8 mouse cellular contexts compared by ENCODE assay signal in genomic region chr2:132879261-132880044, GRCm38 (mm10). TPM values are rescaled to one million over a fixed set of nuclear protein-coding genes. Genes with fewer than 3 reads are reported as not detected.
A peak's percentile ranks its signal among the peaks of the same experiment; 100 is the strongest.
DNase-seq lines count a peak whose midpoint lies in the region; ATAC-seq lines count a peak whose summit lies in the region.

No protein-coding gene starts in this region.

- H3K27me3 ChIP-seq in forebrain, embryonic 14.5 days (replicated peaks; ENCODE audit: control insufficient read depth, insufficient read depth, low read length): peaks cover 28% of the 10 kb centered on the region
- peaks cover 27% of the 10 kb centered on the region for H3K27me3 ChIP-seq in intestine, embryonic 14.5 days (replicated peaks; ENCODE audit: control insufficient read depth, insufficient read depth, low read length)
- H3K27me3 ChIP-seq in splenic B cell, adult 2 months (ENCODE audit: control insufficient read depth, insufficient read depth, low read length, poor library complexity, severe bottlenecking): no peaks in the 10 kb centered on the region

- peak; percentile 82 for ATAC-seq in forebrain, embryonic 14.5 days
- ATAC-seq in intestine, embryonic 14.5 days (replicated peaks; ENCODE audit: low FRiP score, low TSS enrichment, low read depth): peak; percentile 71

- H3K27ac ChIP-seq in forebrain, embryonic 14.5 days (ENCODE audit: low read depth, low read length): no peak overlapping the region
- no peak overlapping the region for H3K27ac ChIP-seq in intestine, embryonic 14.5 days (ENCODE audit: low read depth)

- H3K9me3 ChIP-seq in forebrain, embryonic 14.5 days (replicated peaks; ENCODE audit: control insufficient read depth, low read length): no peaks in the 10 kb centered on the region
- no peaks in the 10 kb centered on the region for H3K9me3 ChIP-seq in intestine, embryonic 14.5 days (ENCODE audit: control insufficient read depth, low read length)

- WGBS in forebrain, embryonic 14.5 days: under 1% methylated on average over 56 of the region's 58 CpGs
- WGBS in intestine, embryonic 14.5 days: under 1% methylated on average over 58 of the region's 58 CpGs

- peak overlapping the region; percentile 98 for H3K4me2 ChIP-seq in forebrain, embryonic 14.5 days (ENCODE audit: low read length)
- peak overlapping the region; percentile 75 for H3K4me2 ChIP-seq in intestine, embryonic 14.5 days (ENCODE audit: low read length)

- H3K4me1 ChIP-seq in forebrain, embryonic 14.5 days (ENCODE audit: control insufficient read depth, insufficient read depth, low read length): no peaks in the 10 kb centered on the region; the same call in 1 of the 2 replicates
- peaks cover 14% of the 10 kb centered on the region for H3K4me1 ChIP-seq in intestine, embryonic 14.5 days (replicated peaks; ENCODE audit: control insufficient read depth, insufficient read depth, low read length)

- DNase-seq in adrenal gland, adult (ENCODE audit: inconsistent age in 2 of 2, low spot score in 1 of 2): peak; percentile 50 to 80
- DNase-seq in adrenal gland, adult 18-20 months (ENCODE audit: low spot score in 2 of 2): no peak
- peak; percentile 66 to 67 for DNase-seq in right cerebral cortex, postnatal 10 days (ENCODE audit: low spot score in 2 of 2)
- no peak for DNase-seq in right cerebral cortex, adult 18-20 months
- DNase-seq in forebrain, embryonic 14.5 days (ENCODE audit: low spot score): peak; percentile 81
- peak; percentile 84 for DNase-seq in intestine, embryonic 14.5 days (ENCODE audit: low spot score)
- DNase-seq in lung, postnatal 4 days: peak; percentile 18 to 47
- peak; percentile 31 for DNase-seq in splenic B cell, adult 2 months (ENCODE audit: low read depth, low spot score)

- peak overlapping the region; percentile 59 for H3K9ac ChIP-seq in forebrain, embryonic 14.5 days (ENCODE audit: low read length)
- peak overlapping the region; percentile 27 for H3K9ac ChIP-seq in intestine, embryonic 14.5 days (ENCODE audit: low read length)

- H3K4me3 ChIP-seq in forebrain, embryonic 14.5 days (ENCODE audit: low read depth, low read length): peak overlapping the region; percentile 50
- peak overlapping the region; percentile 39 for H3K4me3 ChIP-seq in intestine, embryonic 14.5 days (ENCODE audit: low read depth, low read length)

- H3K36me3 ChIP-seq in forebrain, embryonic 14.5 days (ENCODE audit: control insufficient read depth, insufficient read depth, low read length): no peaks in the 10 kb centered on the region
- no peaks in the 10 kb centered on the region for H3K36me3 ChIP-seq in intestine, embryonic 14.5 days (ENCODE audit: control insufficient read depth, insufficient read depth, low read length)
- no peaks in the 10 kb centered on the region for H3K36me3 ChIP-seq in splenic B cell, adult 2 months (ENCODE audit: control insufficient read depth, insufficient read depth, low read length, poor library complexity, severe bottlenecking)

RNA-seq across cellular contexts. Expression of gene Lrrn4, which starts 1.2 kb away (rescaled TPM):
- total RNA-seq in adrenal gland, adult 18-20 months (2021): 1 to 10 TPM; 4.4 to 6.9 TPM
- 0.05 TPM in 1 of 2 replicates, not detected in the other for polyA plus RNA-seq in forebrain, embryonic 14.5 days (2014; fragmentation: Nextera tagmentation; extraction: Ambion mirVana)
- polyA plus RNA-seq in intestine, embryonic 14.5 days (2014; fragmentation: Nextera tagmentation; extraction: Ambion mirVana): 13.1 and 13.2 TPM in 2 replicates

RNA-seq across cellular contexts. Expression of gene Crls1, which starts 33.0 kb away (rescaled TPM):
- 100 to 1,000 TPM; 111 to 115 TPM for total RNA-seq in adrenal gland, adult 18-20 months (2021)
- 8.2 and 8.9 TPM in 2 replicates for polyA plus RNA-seq in forebrain, embryonic 14.5 days (2014; fragmentation: Nextera tagmentation; extraction: Ambion mirVana)
- 13.9 and 20.3 TPM in 2 replicates for polyA plus RNA-seq in intestine, embryonic 14.5 days (2014; fragmentation: Nextera tagmentation; extraction: Ambion mirVana)

Comparison
In these comparisons a context has a peak if more than half of its experiments do, and no peak if none do; other contexts are left out.
1. DNase-seq: peak in adrenal gland, adult (2 of 2), right cerebral cortex, postnatal 10 days (2 of 2), forebrain, embryonic 14.5 days (single experiment), intestine, embryonic 14.5 days (single experiment), lung, postnatal 4 days (2 of 2) and splenic B cell, adult 2 months (single experiment); none in adrenal gland, adult 18-20 months (0 of 2) and right cerebral cortex, adult 18-20 months (single experiment).
2. RNA of gene Lrrn4, which starts 1.2 kb away (polyA plus RNA-seq): 13.1 to 13.2 TPM in intestine, embryonic 14.5 days; 0.05 TPM in forebrain, embryonic 14.5 days; every median in the first group is over 10 times any median in the second.